Mouse (Mus musculus) forebrain, embryonic 11.5 days (tissue): Measurements from ENCODE around the gene Dtx3. TPM values are rescaled to one million over a fixed set of nuclear protein-coding genes. Genes with fewer than 3 reads are reported as not detected.
"Not testable (repeated sequence)": the region's sequence is repeated elsewhere in the genome, so short reads cannot be mapped to it uniquely, and the experiment has no call there.

Source experiments
- ATAC-seq: fragments of 200-750 bp; cut with Nextera tagmentation; replicated peaks from 2 replicates; pipeline ENCODE4 v1.8.0; 2017; ENCODE audit warnings: moderate TSS enrichment; ENCODE audit not compliant: low FRiP score
- DNase-seq: peaks from one replicate; pipeline ENCODE4 v3.0.0-alpha.2; 2017; ENCODE audit warnings: low spot score
- H3K27ac ChIP-seq: fragments of 300-500 bp; sonication (generic); 2 replicates; pipeline ENCODE4 v1.5.1; 2014; ENCODE audit warnings: low read depth, low read length
- H3K27me3 ChIP-seq: fragments of 300-500 bp; sonication (generic); 2 replicates; pipeline ENCODE4 v1.6.1; 2014; ENCODE audit warnings: mild to moderate bottlenecking, low read length, mixed read lengths; ENCODE audit not compliant: control insufficient read depth, insufficient read depth
- H3K36me3 ChIP-seq: fragments of 300-500 bp; sonication (generic); 2 replicates; pipeline ENCODE4 v1.6.1; 2014; ENCODE audit warnings: mild to moderate bottlenecking, low read length, moderate library complexity, mixed read lengths; ENCODE audit not compliant: control insufficient read depth, insufficient read depth
- H3K4me1 ChIP-seq: fragments of 300-500 bp; sonication (generic); replicated peaks from 2 replicates; pipeline ENCODE4 v1.6.1; 2014; ENCODE audit warnings: low read length, mixed read lengths; ENCODE audit not compliant: control insufficient read depth, insufficient read depth
- H3K4me2 ChIP-seq: fragments of 300-500 bp; sonication (generic); 2 replicates; pipeline ENCODE4 v1.6.1; 2014; ENCODE audit warnings: low read depth, mild to moderate bottlenecking, low read length, moderate library complexity, mixed read lengths; ENCODE audit not compliant: severe bottlenecking
- H3K4me3 ChIP-seq: fragments of 300-500 bp; sonication (generic); 2 replicates; pipeline ENCODE4 v1.5.1; 2014; ENCODE audit warnings: low read depth, low read length
- H3K9ac ChIP-seq: fragments of 300-500 bp; sonication (generic); 2 replicates; pipeline ENCODE4 v1.6.1; 2014; ENCODE audit warnings: low read length
- H3K9me3 ChIP-seq: fragments of 300-500 bp; sonication (generic); 2 replicates; pipeline ENCODE4 v1.6.1; 2016; ENCODE audit warnings: low read length, mixed read lengths; ENCODE audit not compliant: control insufficient read depth
- WGBS: fragments of 180-500 bp; shearing (Covaris S2); extraction: QIAGEN DNeasy Blood & Tissue Kit; methylation state at CpG from one replicate; pipeline ENCODE4 v1.1.7; 2014; 5-methylcytosine and 5-hydroxymethylcytosine counted together
- polyA plus RNA-seq: library from polyadenylated mRNA; unstranded; fragments of >200 nt; fragmentation: Nextera tagmentation; extraction: Ambion mirVana; gene quantifications from 2 replicates; pipeline ENCODE4 v1.2.1, GENCODE M21; 2014

The Dtx3 gene
- polyA plus RNA-seq, 1 experiment from 2014 or later = 157 TPM

GRCm38 (mm10) chr10:127164631-127165353 is 30.7 kb downstream of the Dtx3 start, which contains the start of gene B4galnt1:
B4galnt1 (plus strand) TSS chr10:127165225.
- Histone ChIP-seq H3K27ac (no peak within 1 kb of the TSS), H3K27me3 (peaks cover 36% of the 10 kb centered on the region), H3K4me3 (peak within 1 kb of the TSS; percentile 53), H3K9ac (peak within 1 kb of the TSS; percentile 68), H3K9me3 (no peaks in the 10 kb centered on the region), H3K36me3 (no peaks in the 10 kb centered on the region), H3K4me1 (peaks cover 13% of the 10 kb centered on the region; the same call in 1 of the 2 replicates), H3K4me2 (peak within 1 kb of the TSS; percentile 97)
- DNase-seq (peak; percentile 91), ATAC-seq (peak; percentile 91)
- whole genome bisulfite sequencing = 2% methylated on average over 48 of the region's 52 CpGs

GRCm38 (mm10) chr10:127164190-127164589 is 31.3 kb downstream of the Dtx3 start:
- Histone ChIP-seq H3K27me3 (peaks cover 30% of the 10 kb centered on the region), H3K9me3 (no peaks in the 10 kb centered on the region), H3K36me3 (no peaks in the 10 kb centered on the region), H3K27ac (no peak overlapping the region), H3K4me1 (peaks cover 11% of the 10 kb centered on the region; the same call in 1 of the 2 replicates), H3K4me2 (no peak overlapping the region; the same call in 1 of the 2 replicates), H3K4me3 (no peak overlapping the region; the same call in 1 of the 2 replicates), H3K9ac (no peak overlapping the region)
- ATAC-seq = no peak
- DNase-seq = no peak
- WGBS = 95% methylated on average over 4 of the region's 4 CpGs

GRCm38 (mm10) chr10:127162771-127163261 is 32.7 kb downstream of the Dtx3 start:
- 68% methylated on average over 7 of the region's 7 CpGs for WGBS
- H3K4me3 ChIP-seq, ATAC-seq, H3K9ac ChIP-seq, H3K4me2 ChIP-seq, H3K9me3 ChIP-seq, H3K27ac ChIP-seq, DNase-seq, H3K36me3 ChIP-seq: not testable (repeated sequence)
- Histone ChIP-seq H3K27me3 (peaks cover 25% of the 10 kb centered on the region), H3K4me1 (peaks cover 11% of the 10 kb centered on the region; the same call in 1 of the 2 replicates)

- no peak overlapping the region for H3K4me2 ChIP-seq
- H3K27ac ChIP-seq = no peak overlapping the region
- H3K4me1 ChIP-seq = peaks cover 6% of the 10 kb centered on the region; the same call in 1 of the 2 replicates
- 76% methylated on average over 3 of the region's 3 CpGs for WGBS
- DNase-seq (no peak), ATAC-seq (no peak)
- H3K9me3 ChIP-seq = no peaks in the 10 kb centered on the region
- H3K4me3 ChIP-seq = no peak overlapping the region
- peaks cover 4% of the 10 kb centered on the region for H3K27me3 ChIP-seq
- H3K9ac ChIP-seq = no peak overlapping the region
- no peaks in the 10 kb centered on the region for H3K36me3 ChIP-seq
These were observed 34.8 kb downstream of the Dtx3 start for GRCm38 (mm10) chr10:127160728-127161127.

GRCm38 (mm10) chr10:127160081-127160480 is 35.4 kb downstream of the Dtx3 start:
- Histone ChIP-seq H3K27me3 (no peaks in the 10 kb centered on the region; the same call in 1 of the 2 replicates), H3K36me3 (no peaks in the 10 kb centered on the region), H3K9ac (no peak overlapping the region), H3K4me1 (peaks cover under 1% of the 10 kb centered on the region; the same call in 1 of the 2 replicates), H3K27ac (no peak overlapping the region), H3K4me3 (no peak overlapping the region), H3K9me3 (no peaks in the 10 kb centered on the region), H3K4me2 (no peak overlapping the region)
- ATAC-seq = no peak
- no peak for DNase-seq
- 85% methylated on average over 9 of the region's 9 CpGs for WGBS

GRCm38 (mm10) chr10:127158471-127158870 is 37.1 kb downstream of the Dtx3 start:
- no peaks in the 10 kb centered on the region for H3K36me3 ChIP-seq
- no peaks in the 10 kb centered on the region for H3K9me3 ChIP-seq
- WGBS = 73% methylated on average over 3 of the region's 3 CpGs
- no peaks in the 10 kb centered on the region for H3K27me3 ChIP-seq
- no peak overlapping the region for H3K4me3 ChIP-seq
- DNase-seq = no peak
- H3K27ac ChIP-seq = no peak overlapping the region
- no peaks in the 10 kb centered on the region for H3K4me1 ChIP-seq
- H3K9ac ChIP-seq = no peak overlapping the region
- ATAC-seq = no peak
- H3K4me2 ChIP-seq = no peak overlapping the region

GRCm38 (mm10) chr10:127156511-127156910 is 39.0 kb downstream of the Dtx3 start:
- no peaks in the 10 kb centered on the region for H3K27me3 ChIP-seq
- no peak overlapping the region for H3K27ac ChIP-seq
- no peaks in the 10 kb centered on the region for H3K4me1 ChIP-seq
- ATAC-seq = no peak
- 94% methylated on average over 1 of the region's 1 CpGs for WGBS
- no peaks in the 10 kb centered on the region for H3K9me3 ChIP-seq
- no peak overlapping the region for H3K4me2 ChIP-seq
- no peak for DNase-seq
- H3K36me3 ChIP-seq = no peaks in the 10 kb centered on the region
- no peak overlapping the region for H3K4me3 ChIP-seq
- H3K9ac ChIP-seq = no peak overlapping the region

GRCm38 (mm10) chr10:127156089-127156488 is 39.4 kb downstream of the Dtx3 start:
- no peak overlapping the region for H3K9ac ChIP-seq
- no peak overlapping the region for H3K27ac ChIP-seq
- DNase-seq (no peak), ATAC-seq (no peak)
- no peaks in the 10 kb centered on the region for H3K27me3 ChIP-seq
- H3K4me1 ChIP-seq = no peaks in the 10 kb centered on the region
- H3K4me3 ChIP-seq = no peak overlapping the region
- H3K9me3 ChIP-seq = no peaks in the 10 kb centered on the region
- WGBS = 94% methylated on average over 1 of the region's 1 CpGs
- H3K4me2 ChIP-seq = no peak overlapping the region
- H3K36me3 ChIP-seq = no peaks in the 10 kb centered on the region
